Mouse (Mus musculus) ES-Bruce4 (cell line): ENCODE measurements around the gene Fam170b. TPM values are rescaled to one million over a fixed set of nuclear protein-coding genes. Genes with fewer than 3 reads are reported as not detected.

Experiments
- H3K27ac ChIP-seq: 2 replicates; pipeline ENCODE4 v1.5.1; 2012; ENCODE audit warnings: low read length, inconsistent platforms; ENCODE audit not compliant: insufficient read depth
- H3K27me3 ChIP-seq: 2 replicates; pipeline ENCODE4 v1.6.1; 2012; ENCODE audit warnings: mild to moderate bottlenecking, low read length, inconsistent platforms; ENCODE audit not compliant: control insufficient read depth, poor library complexity, insufficient read depth, severe bottlenecking
- H3K36me3 ChIP-seq: 2 replicates; pipeline ENCODE4 v1.6.1; 2012; ENCODE audit warnings: inconsistent platforms, mild to moderate bottlenecking, low read length, moderate library complexity; ENCODE audit not compliant: control insufficient read depth, poor library complexity, insufficient read depth, severe bottlenecking
- H3K4me1 ChIP-seq: one replicate; pipeline ENCODE4 v1.8.1; 2011; ENCODE audit warnings: low read length; ENCODE audit not compliant: control insufficient read depth, insufficient read depth
- H3K4me3 ChIP-seq: 2 replicates; pipeline ENCODE4 v1.5.1; 2011; ENCODE audit warnings: low read depth, mild to moderate bottlenecking, low read length
- H3K9ac ChIP-seq: 2 replicates; pipeline ENCODE4 v1.6.1; 2012; ENCODE audit warnings: low read depth, mild to moderate bottlenecking, inconsistent platforms; ENCODE audit not compliant: poor library complexity, severe bottlenecking
- H3K9me3 ChIP-seq: replicated peaks from 2 replicates; pipeline ENCODE4 v1.6.1; 2012; ENCODE audit warnings: mild to moderate bottlenecking, low read length, inconsistent platforms; ENCODE audit not compliant: control insufficient read depth, poor library complexity, insufficient read depth, severe bottlenecking
- CTCF ChIP-seq: IDR thresholded peaks from one replicate; pipeline ENCODE4 v1.8.1; 2011; ENCODE audit warnings: low read depth, low read length
- EP300 ChIP-seq: IDR thresholded peaks from 2 replicates; pipeline ENCODE4 v1.6.1; 2011; ENCODE audit warnings: low read depth, low read length; ENCODE audit not compliant: insufficient read depth
- POLR2A ChIP-seq: IDR thresholded peaks from one replicate; pipeline ENCODE4 v1.8.1; 2011; ENCODE audit warnings: low read length; ENCODE audit not compliant: insufficient read depth
- polyA plus RNA-seq: library from polyadenylated mRNA; stranded (reverse); fragments of >200 nt; gene quantifications from 2 replicates; pipeline ENCODE4 v1.2.4, GENCODE M21; 2011; ENCODE audit warnings: low read depth; ENCODE audit not compliant: missing spikeins, insufficient read depth, insufficient read length

The Fam170b gene
- polyA plus RNA-seq, 1 experiment, result not detected

- H3K27ac ChIP-seq, result no peak overlapping the region
- TF ChIP-seq POLR2A (no peak), CTCF (no peak), EP300 (no peak)
- no peak overlapping the region for H3K9ac ChIP-seq
- no peaks in the 10 kb centered on the region for H3K27me3 ChIP-seq
- H3K9me3 ChIP-seq, result no peaks in the 10 kb centered on the region
- no peaks in the 10 kb centered on the region for H3K36me3 ChIP-seq
- H3K4me3 ChIP-seq, result no peak overlapping the region
- H3K4me1 ChIP-seq, result no peaks in the 10 kb centered on the region
These were observed 31.6 kb downstream of the Fam170b start for GRCm38 (mm10) chr14:32865331-32865730.

DNA sequence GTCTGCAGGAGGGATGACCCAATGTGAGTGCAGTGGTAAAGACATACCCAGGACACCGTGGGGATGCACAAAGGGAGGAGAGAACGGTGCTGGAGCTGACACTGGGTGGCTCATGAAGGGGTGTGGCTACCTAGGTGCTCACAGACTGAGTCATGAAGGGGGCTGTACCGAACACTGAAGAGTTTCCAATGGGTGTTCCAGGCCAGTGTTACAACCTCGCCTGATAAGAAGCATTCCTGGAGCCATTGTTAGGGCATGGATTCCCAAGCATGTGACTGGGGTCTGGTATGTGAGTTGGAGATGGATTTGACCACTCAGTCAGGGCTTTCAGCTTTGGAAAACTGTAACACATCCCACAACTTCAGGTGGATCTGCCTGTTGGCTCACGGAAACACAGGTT, 38.2 kb downstream of the Fam170b start:
- no peak for TF ChIP-seq CTCF
- no peak for TF ChIP-seq EP300
- TF ChIP-seq POLR2A, result no peak
- no peaks in the 10 kb centered on the region for H3K36me3 ChIP-seq
- no peaks in the 10 kb centered on the region for H3K27me3 ChIP-seq
- no peak overlapping the region for H3K4me3 ChIP-seq
- H3K27ac ChIP-seq, result no peak overlapping the region
- H3K9me3 ChIP-seq, result no peaks in the 10 kb centered on the region
- H3K4me1 ChIP-seq, result no peaks in the 10 kb centered on the region
- no peak overlapping the region for H3K9ac ChIP-seq

DNA sequence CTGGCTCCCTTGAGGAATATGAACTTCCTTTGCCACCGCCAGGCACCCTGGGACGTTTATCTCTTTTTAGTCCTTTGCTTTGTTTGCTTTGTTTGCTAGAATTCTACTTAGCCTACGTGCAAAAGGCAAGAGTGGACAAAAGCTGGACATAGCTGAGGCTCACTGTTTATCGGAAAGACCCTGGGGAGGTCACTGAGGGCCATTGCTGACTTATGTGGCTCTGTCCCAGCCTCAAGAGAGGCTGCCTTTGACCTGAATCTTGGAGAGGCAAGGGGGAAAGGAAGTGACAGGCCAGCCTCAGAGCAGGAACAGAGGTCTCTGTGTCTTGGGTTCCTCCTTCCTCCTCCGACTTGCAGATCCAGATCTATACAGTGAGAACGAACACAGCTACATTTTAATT, 43.8 kb downstream of the Fam170b start:
- TF ChIP-seq POLR2A (no peak), CTCF (no peak), EP300 (no peak)
- H3K4me1 ChIP-seq, result no peaks in the 10 kb centered on the region
- H3K9me3 ChIP-seq, result 0 out of 2 replicates have a peak, but pooled peaks cover 3% of the 10 kb centered on the region
- no peak overlapping the region for H3K4me3 ChIP-seq
- H3K36me3 ChIP-seq, result no peaks in the 10 kb centered on the region
- no peaks in the 10 kb centered on the region for H3K27me3 ChIP-seq
- no peak overlapping the region for H3K27ac ChIP-seq
- H3K9ac ChIP-seq, result no peak overlapping the region

GRCm38 (mm10) chr14:32880332-32880731, 46.6 kb downstream of the Fam170b start:
- H3K4me1 ChIP-seq, result no peaks in the 10 kb centered on the region
- no peak overlapping the region for H3K9ac ChIP-seq
- H3K36me3 ChIP-seq, result no peaks in the 10 kb centered on the region
- H3K9me3 ChIP-seq, result 0 out of 2 replicates have a peak, but pooled peaks cover 3% of the 10 kb centered on the region
- no peaks in the 10 kb centered on the region for H3K27me3 ChIP-seq
- no peak overlapping the region for H3K27ac ChIP-seq
- no peak for TF ChIP-seq POLR2A
- TF ChIP-seq CTCF, result no peak
- no peak for TF ChIP-seq EP300
- H3K4me3 ChIP-seq, result no peak overlapping the region

DNA sequence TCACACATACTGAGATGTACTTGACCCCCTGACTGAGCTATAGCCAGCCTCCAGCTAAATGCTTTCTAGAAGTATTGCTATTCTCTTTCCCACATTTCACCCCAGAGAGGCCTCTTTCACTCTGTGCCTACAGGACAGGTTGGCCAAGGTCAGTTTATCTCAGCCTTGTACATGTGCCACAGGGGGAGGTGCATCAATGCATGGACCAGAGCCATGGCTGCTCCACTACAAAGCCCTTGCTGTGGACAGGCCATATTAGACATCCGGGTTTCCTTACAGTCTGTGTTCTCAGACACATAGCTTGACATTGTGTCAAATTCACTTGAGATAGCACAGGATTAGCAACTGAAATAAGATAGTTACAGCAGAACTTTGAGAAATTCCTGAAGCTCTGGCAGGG, 47.9 kb downstream of the Fam170b start:
- TF ChIP-seq EP300 (no peak), CTCF (no peak), POLR2A (no peak)
- no peak overlapping the region for H3K4me3 ChIP-seq
- H3K27me3 ChIP-seq, result no peaks in the 10 kb centered on the region
- no peak overlapping the region for H3K9ac ChIP-seq
- H3K36me3 ChIP-seq, result no peaks in the 10 kb centered on the region
- H3K4me1 ChIP-seq, result no peaks in the 10 kb centered on the region
- 0 out of 2 replicates have a peak, but pooled peaks cover 3% of the 10 kb centered on the region for H3K9me3 ChIP-seq
- H3K27ac ChIP-seq, result no peak overlapping the region

Other genes starting within 250 kb of the Fam170b start
- not detected in 2 replicates for gene Prrxl1, start 234.6 kb upstream of the Fam170b start, polyA plus RNA-seq
- gene 3425401B19Rik, start 148.7 kb upstream of the Fam170b start, polyA plus RNA-seq, result not detected in 2 replicates
- gene Tmem273, start 48.0 kb upstream of the Fam170b start, polyA plus RNA-seq, result not detected in 2 replicates
- not detected in 2 replicates for gene Vstm4, start 22.8 kb downstream of the Fam170b start, polyA plus RNA-seq
- gene Lrrc18, start 157.4 kb downstream of the Fam170b start, polyA plus RNA-seq, result 0.38 and 0.67 TPM in 2 replicates